Mouse (Mus musculus) 416B (cell line): ENCODE data around the gene Trafd1.
A peak's percentile ranks its signal among the peaks of the same experiment; 100 is the strongest.

ENCODE experiments used
- DNase-seq: peaks from one replicate; pipeline ENCODE4 v3.0.0; 2011; ENCODE audit warnings: low read depth

Trafd1 gene

GRCm38 (mm10) chr5:121384757-121385460, 523 bp downstream of the Trafd1 start:
- peak; percentile 66 for DNase-seq

GRCm38 (mm10) chr5:121383857-121384756, 1.3 kb downstream of the Trafd1 start:
- peak; percentile 54 for DNase-seq

- peak; percentile 30 for DNase-seq
Measured at GRCm38 (mm10) chr5:121380692-121381091, 4.7 kb downstream of the Trafd1 start.

GRCm38 (mm10) chr5:121378678-121379256, 6.7 kb downstream of the Trafd1 start:
- no peak for DNase-seq

- peak; percentile 83 for DNase-seq
Measured at GRCm38 (mm10) chr5:121376972-121377371, 8.5 kb downstream of the Trafd1 start.

- no peak for DNase-seq
Measured at GRCm38 (mm10) chr5:121374790-121375189, 10.6 kb downstream of the Trafd1 start.

- DNase-seq, result no peak
Measured at GRCm38 (mm10) chr5:121371712-121372111, 13.7 kb downstream of the Trafd1 start.

- DNase-seq, result no peak
Measured at GRCm38 (mm10) chr5:121367255-121367654, 18.2 kb downstream of the Trafd1 start.

- DNase-seq, result no peak
Measured at GRCm38 (mm10) chr5:121366449-121367225, 18.8 kb downstream of the Trafd1 start.

GRCm38 (mm10) chr5:121363441-121363840, 22.0 kb downstream of the Trafd1 start:
- no peak for DNase-seq

GRCm38 (mm10) chr5:121361696-121362095, 23.7 kb downstream of the Trafd1 start:
- no peak for DNase-seq

- DNase-seq, result no peak
Measured at GRCm38 (mm10) chr5:121359229-121359628, 26.2 kb downstream of the Trafd1 start.

GRCm38 (mm10) chr5:121343997-121344396, 41.4 kb downstream of the Trafd1 start:
- no peak for DNase-seq

GRCm38 (mm10) chr5:121342490-121342889, 42.9 kb downstream of the Trafd1 start:
- DNase-seq, result no peak

GRCm38 (mm10) chr5:121340965-121341473, 44.4 kb downstream of the Trafd1 start:
- peak; percentile 91 for DNase-seq

GRCm38 (mm10) chr5:121339507-121340230, 45.8 kb downstream of the Trafd1 start:
- no peak for DNase-seq

GRCm38 (mm10) chr5:121336776-121337175, 48.7 kb downstream of the Trafd1 start:
- no peak for DNase-seq

- DNase-seq, result no peak
Measured at GRCm38 (mm10) chr5:121336009-121336408, 49.4 kb downstream of the Trafd1 start.

- DNase-seq, result no peak
Measured at GRCm38 (mm10) chr5:121335426-121335825, 50.0 kb downstream of the Trafd1 start.

- DNase-seq, result no peak
Measured at GRCm38 (mm10) chr5:121334454-121334853, 51.0 kb downstream of the Trafd1 start.

- DNase-seq, result no peak
Measured at GRCm38 (mm10) chr5:121333976-121334375, 51.5 kb downstream of the Trafd1 start.
